Mouse (Mus musculus): ENCODE measurements at regions not wholly inside any gene's neighbourhood (a gene's known extent, or its start where the extent isn't known, plus 50 kb on each side); places are given as distances from the start of the nearest gene placed in this dataset.

- Histone ChIP-seq H3K27ac (ENCODE audit: insufficient read depth, low read length) (no peak overlapping the region), H3K4me3 (ENCODE audit: insufficient read depth, low read length) (no peak overlapping the region), H3K4me1 (ENCODE audit: control insufficient read depth, insufficient read depth, low read length) (no peaks in the 10 kb centered on the region)
- TF ChIP-seq POLR2A (IDR thresholded peaks at IDR 0.05; ENCODE audit: extremely low read depth, insufficient read depth, low read length) (no peak), CTCF (IDR thresholded peaks at IDR 0.05; ENCODE audit: extremely low read depth, insufficient read depth, low read length) (no peak)
Observed at GRCm38 (mm10) chr16:95866866-95867420, 123.8 kb downstream of the Psmg1 start.

- H3K4me1 ChIP-seq (ENCODE audit: control insufficient read depth, insufficient read depth, low read length): no peaks in the 10 kb centered on the region
- TF ChIP-seq CTCF (IDR thresholded peaks at IDR 0.05; ENCODE audit: extremely low read depth, insufficient read depth, low read length) (no peak), POLR2A (IDR thresholded peaks at IDR 0.05; ENCODE audit: extremely low read depth, insufficient read depth, low read length) (no peak)
- no peak overlapping the region for H3K27ac ChIP-seq (ENCODE audit: insufficient read depth, low read length)
- H3K4me3 ChIP-seq (ENCODE audit: insufficient read depth, low read length): no peak overlapping the region
Observed at GRCm38 (mm10) chr16:95865603-95866002, 125.2 kb downstream of the Psmg1 start.

GRCm38 (mm10) chr16:95864646-95865045 lies 126.1 kb downstream of the Psmg1 start:
- TF ChIP-seq POLR2A (IDR thresholded peaks at IDR 0.05; ENCODE audit: extremely low read depth, insufficient read depth, low read length): no peak
- no peak for TF ChIP-seq CTCF (IDR thresholded peaks at IDR 0.05; ENCODE audit: extremely low read depth, insufficient read depth, low read length)
- no peaks in the 10 kb centered on the region for H3K4me1 ChIP-seq (ENCODE audit: control insufficient read depth, insufficient read depth, low read length)
- no peak overlapping the region for H3K4me3 ChIP-seq (ENCODE audit: insufficient read depth, low read length)
- H3K27ac ChIP-seq (ENCODE audit: insufficient read depth, low read length): no peak overlapping the region

GRCm38 (mm10) chr16:95864106-95864505 lies 126.7 kb downstream of the Psmg1 start:
- Histone ChIP-seq H3K4me1 (ENCODE audit: control insufficient read depth, insufficient read depth, low read length) (no peaks in the 10 kb centered on the region), H3K4me3 (ENCODE audit: insufficient read depth, low read length) (no peak overlapping the region), H3K27ac (ENCODE audit: insufficient read depth, low read length) (no peak overlapping the region)
- TF ChIP-seq CTCF (IDR thresholded peaks at IDR 0.05; ENCODE audit: extremely low read depth, insufficient read depth, low read length) (no peak), POLR2A (IDR thresholded peaks at IDR 0.05; ENCODE audit: extremely low read depth, insufficient read depth, low read length) (no peak)

GRCm38 (mm10) chr16:95863565-95863964 lies 127.2 kb downstream of the Psmg1 start:
- TF ChIP-seq CTCF (IDR thresholded peaks at IDR 0.05; ENCODE audit: extremely low read depth, insufficient read depth, low read length): no peak
- no peak for TF ChIP-seq POLR2A (IDR thresholded peaks at IDR 0.05; ENCODE audit: extremely low read depth, insufficient read depth, low read length)
- H3K4me1 ChIP-seq (ENCODE audit: control insufficient read depth, insufficient read depth, low read length): no peaks in the 10 kb centered on the region
- no peak overlapping the region for H3K4me3 ChIP-seq (ENCODE audit: insufficient read depth, low read length)
- no peak overlapping the region for H3K27ac ChIP-seq (ENCODE audit: insufficient read depth, low read length)

GRCm38 (mm10) chr16:95862621-95863020 lies 128.1 kb downstream of the Psmg1 start:
- TF ChIP-seq POLR2A (IDR thresholded peaks at IDR 0.05; ENCODE audit: extremely low read depth, insufficient read depth, low read length) (no peak), CTCF (IDR thresholded peaks at IDR 0.05; ENCODE audit: extremely low read depth, insufficient read depth, low read length) (no peak)
- Histone ChIP-seq H3K27ac (ENCODE audit: insufficient read depth, low read length) (no peak overlapping the region), H3K4me1 (ENCODE audit: control insufficient read depth, insufficient read depth, low read length) (no peaks in the 10 kb centered on the region), H3K4me3 (ENCODE audit: insufficient read depth, low read length) (no peak overlapping the region)

GRCm38 (mm10) chr16:95861231-95861690 lies 129.5 kb downstream of the Psmg1 start:
- TF ChIP-seq POLR2A (IDR thresholded peaks at IDR 0.05; ENCODE audit: extremely low read depth, insufficient read depth, low read length) (no peak), CTCF (IDR thresholded peaks at IDR 0.05; ENCODE audit: extremely low read depth, insufficient read depth, low read length) (no peak)
- H3K4me1 ChIP-seq (ENCODE audit: control insufficient read depth, insufficient read depth, low read length): no peaks in the 10 kb centered on the region
- no peak overlapping the region for H3K27ac ChIP-seq (ENCODE audit: insufficient read depth, low read length)
- H3K4me3 ChIP-seq (ENCODE audit: insufficient read depth, low read length): no peak overlapping the region

- no peak for TF ChIP-seq CTCF (IDR thresholded peaks at IDR 0.05; ENCODE audit: extremely low read depth, insufficient read depth, low read length)
- no peak for TF ChIP-seq POLR2A (IDR thresholded peaks at IDR 0.05; ENCODE audit: extremely low read depth, insufficient read depth, low read length)
- H3K4me1 ChIP-seq (ENCODE audit: control insufficient read depth, insufficient read depth, low read length): no peaks in the 10 kb centered on the region
- H3K27ac ChIP-seq (ENCODE audit: insufficient read depth, low read length): no peak overlapping the region
- H3K4me3 ChIP-seq (ENCODE audit: insufficient read depth, low read length): no peak overlapping the region
Observed at GRCm38 (mm10) chr16:95860810-95861209, 129.9 kb downstream of the Psmg1 start.

- Histone ChIP-seq H3K4me1 (ENCODE audit: control insufficient read depth, insufficient read depth, low read length) (peaks cover 2% of the 10 kb centered on the region; the same call in 1 of the 2 replicates), H3K27ac (ENCODE audit: insufficient read depth, low read length) (no peak overlapping the region), H3K4me3 (ENCODE audit: insufficient read depth, low read length) (no peak overlapping the region)
- no peak for TF ChIP-seq CTCF (IDR thresholded peaks at IDR 0.05; ENCODE audit: extremely low read depth, insufficient read depth, low read length)
Observed at GRCm38 (mm10) chr16:95860111-95860510, 130.6 kb downstream of the Psmg1 start.

- Histone ChIP-seq H3K27ac (ENCODE audit: insufficient read depth, low read length) (no peak overlapping the region), H3K4me1 (ENCODE audit: control insufficient read depth, insufficient read depth, low read length) (peaks cover 2% of the 10 kb centered on the region; the same call in 1 of the 2 replicates), H3K4me3 (ENCODE audit: insufficient read depth, low read length) (no peak overlapping the region)
- no peak for TF ChIP-seq CTCF (IDR thresholded peaks at IDR 0.05; ENCODE audit: extremely low read depth, insufficient read depth, low read length)
- no peak for TF ChIP-seq POLR2A (IDR thresholded peaks at IDR 0.05; ENCODE audit: extremely low read depth, insufficient read depth, low read length)
Observed at GRCm38 (mm10) chr16:95857403-95857802, 133.4 kb downstream of the Psmg1 start.
